Mouse (Mus musculus) embryonic fibroblast, embryonic 13.5 days (primary cell): ENCODE measurements around the gene Ergic2.

Source experiments
- CTCF ChIP-seq: IDR thresholded peaks from 2 replicates; pipeline ENCODE4 v1.5.1; 2011; ENCODE audit warnings: mild to moderate bottlenecking, control low read depth, low read length, moderate library complexity, borderline replicate concordance; ENCODE audit not compliant: insufficient read depth
- POLR2A ChIP-seq: IDR thresholded peaks from 2 replicates; pipeline ENCODE4 v1.6.1; 2011; ENCODE audit warnings: low read depth, mild to moderate bottlenecking, control low read depth, low read length, moderate library complexity

DNA sequence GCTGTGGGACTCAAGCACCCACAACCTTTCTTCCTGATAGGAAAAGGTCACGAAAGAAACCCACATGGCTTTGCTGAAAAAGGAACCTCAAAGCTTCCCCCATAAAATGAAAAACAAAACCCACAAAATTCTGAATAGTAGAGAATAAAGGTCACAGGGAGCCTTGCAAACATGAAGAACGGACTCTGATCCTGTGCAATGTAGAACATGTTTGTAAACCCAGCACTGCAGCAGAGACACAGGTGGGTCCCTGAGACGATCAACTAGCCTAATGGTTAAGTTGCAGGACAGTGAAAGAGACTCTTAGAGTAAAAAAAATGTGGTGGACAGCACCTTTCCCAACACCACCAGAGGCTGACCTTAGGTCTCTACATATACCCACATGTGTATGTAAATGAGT, 12.4 kb downstream of the Ergic2 start:
- TF ChIP-seq POLR2A (no peak), CTCF (no peak)
